In the genomic region with DNA sequence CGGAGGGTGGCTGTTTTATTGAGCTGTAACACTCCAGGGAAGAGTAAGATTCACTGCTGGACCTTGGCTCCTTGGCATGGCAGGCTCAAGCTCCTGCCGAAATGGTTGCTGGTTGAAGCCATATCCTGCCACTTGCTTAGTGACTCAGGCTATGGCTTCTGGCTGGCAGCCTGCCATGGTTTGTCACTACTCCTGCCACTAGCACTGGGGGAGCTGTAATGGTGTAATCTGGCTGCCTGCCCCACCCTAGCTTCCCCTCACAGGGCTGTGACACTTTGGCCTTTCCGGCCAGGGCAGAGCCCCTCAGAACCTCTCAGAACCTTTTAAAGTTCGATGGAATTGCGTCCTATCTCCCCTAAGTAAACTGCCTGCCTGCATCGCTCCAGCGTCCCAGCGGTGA, we compare ENCODE assay signal across 21 mouse cellular contexts.
DNase-seq lines count a peak whose midpoint lies in the region; ATAC-seq and TF ChIP-seq lines count a peak whose summit lies in the region.
"Had no signal": no experiment of that assay in that cellular context is flagged by ENCODE, and none has a peak within 500 bp of the region (broad histone marks: within the 10 kb centered on the region; RNA-seq: fewer than 3 reads in every experiment).

No protein-coding gene starts in this region.

- no peak overlapping the region for H3K27ac ChIP-seq in hindbrain, postnatal 0 days
- H3K27ac ChIP-seq in hindbrain, embryonic 10.5 days = no peak overlapping the region
- H3K27ac ChIP-seq in lung, embryonic 16.5 days (ENCODE audit: low read length) = no peak overlapping the region
- no peak overlapping the region for H3K27ac ChIP-seq in lung, postnatal 0 days (ENCODE audit: low read length)
- H3K27ac ChIP-seq in intestine, embryonic 15.5 days = no peak overlapping the region
- H3K27ac ChIP-seq: forebrain, embryonic 12.5 days; left cerebral cortex, adult 2 months; macrophage had no signal

- H3K4me3 ChIP-seq in hindbrain, postnatal 0 days (ENCODE audit: low read length) = no peak overlapping the region
- H3K4me3 ChIP-seq in hindbrain, embryonic 10.5 days = no peak overlapping the region
- no peak overlapping the region for H3K4me3 ChIP-seq in lung, embryonic 16.5 days (ENCODE audit: low read length)
- H3K4me3 ChIP-seq in lung, postnatal 0 days (ENCODE audit: low read depth, low read length) = no peak overlapping the region
- H3K4me3 ChIP-seq in intestine, embryonic 15.5 days (replicated peaks) = no peak overlapping the region
- H3K4me3 ChIP-seq: forebrain, embryonic 12.5 days; left cerebral cortex, adult 2 months; myocyte had no signal

- H3K9me3 ChIP-seq in hindbrain, postnatal 0 days (ENCODE audit: low read length) = no peaks in the 10 kb centered on the region
- H3K9me3 ChIP-seq in hindbrain, embryonic 10.5 days = no peaks in the 10 kb centered on the region
- H3K9me3 ChIP-seq in lung, embryonic 16.5 days (ENCODE audit: control insufficient read depth, low read length) = no peaks in the 10 kb centered on the region
- H3K9me3 ChIP-seq in lung, postnatal 0 days (ENCODE audit: low read length) = no peaks in the 10 kb centered on the region
- H3K9me3 ChIP-seq in intestine, embryonic 15.5 days = no peaks in the 10 kb centered on the region
- H3K9me3 ChIP-seq: forebrain, embryonic 12.5 days had no signal

- H3K9ac ChIP-seq in hindbrain, postnatal 0 days (replicated peaks; ENCODE audit: low read length) = no peak overlapping the region
- H3K9ac ChIP-seq in lung, embryonic 16.5 days (ENCODE audit: low read length) = no peak overlapping the region
- H3K9ac ChIP-seq in lung, postnatal 0 days (replicated peaks; ENCODE audit: low read depth) = no peak overlapping the region
- no peak overlapping the region for H3K9ac ChIP-seq in intestine, embryonic 15.5 days
- H3K9ac ChIP-seq: forebrain, embryonic 12.5 days; liver, postnatal 0 days had no signal

- TF ChIP-seq EP300 in lung, postnatal 0 days (IDR thresholded peaks at IDR 0.05) = no peak

- DNase-seq in cerebellum, postnatal 10 days = peak; percentile 40 to 52
- DNase-seq in cerebellum, adult 9-10 months = no peak
- DNase-seq in hindbrain, postnatal 0 days (ENCODE audit: low spot score) = peak; percentile 24
- DNase-seq in hindbrain, embryonic 10.5 days (ENCODE audit: low spot score) = no peak
- no peak for DNase-seq in lung, postnatal 0 days (ENCODE audit: low spot score)
- DNase-seq: gastrocnemius, postnatal 25 days; heart, postnatal 36 days; kidney, adult 2 months; liver; liver, postnatal 0 days; midbrain, embryonic 14.5 days; retina, postnatal 1 day; thymus, adult 2 months had no signal

- TF ChIP-seq CTCF in hindbrain, postnatal 0 days (IDR thresholded peaks at IDR 0.05; ENCODE audit: low read depth) = no peak
- TF ChIP-seq CTCF in lung, postnatal 0 days (IDR thresholded peaks at IDR 0.05) = no peak

- H3K36me3 ChIP-seq in hindbrain, postnatal 0 days (ENCODE audit: insufficient read depth, low read length) = no peaks in the 10 kb centered on the region
- no peaks in the 10 kb centered on the region for H3K36me3 ChIP-seq in hindbrain, embryonic 10.5 days
- H3K36me3 ChIP-seq in lung, embryonic 16.5 days (ENCODE audit: control insufficient read depth, insufficient read depth, low read length) = no peaks in the 10 kb centered on the region
- H3K36me3 ChIP-seq in lung, postnatal 0 days (ENCODE audit: insufficient read depth, low read length) = no peaks in the 10 kb centered on the region
- no peaks in the 10 kb centered on the region for H3K36me3 ChIP-seq in intestine, embryonic 15.5 days
- H3K36me3 ChIP-seq: forebrain, embryonic 12.5 days had no signal

- no peak overlapping the region for H3K4me2 ChIP-seq in hindbrain, postnatal 0 days (ENCODE audit: low read depth, low read length)
- H3K4me2 ChIP-seq in lung, embryonic 16.5 days (ENCODE audit: low read depth, low read length) = no peak overlapping the region
- no peak overlapping the region for H3K4me2 ChIP-seq in lung, postnatal 0 days (replicated peaks; ENCODE audit: low read depth, low read length)
- no peak overlapping the region for H3K4me2 ChIP-seq in intestine, embryonic 15.5 days (replicated peaks)
- H3K4me2 ChIP-seq: forebrain, embryonic 12.5 days; heart, embryonic 11.5 days had no signal

- ATAC-seq in hindbrain, postnatal 0 days = no peak
- peak; percentile 5; the same call in 1 of the 2 replicates for ATAC-seq in lung, embryonic 16.5 days (ENCODE audit: low read depth)
- ATAC-seq in lung, postnatal 0 days = no peak
- peak; percentile 65 for ATAC-seq in granulocyte monocyte progenitor cell, adult 5-6 weeks (replicated peaks; ENCODE audit: poor library complexity, severe bottlenecking)
- no peak for ATAC-seq in intestine, embryonic 15.5 days
- ATAC-seq: liver, postnatal 0 days had no signal

- 78% methylated on average over 8 of the region's 8 CpGs for WGBS in hindbrain, postnatal 0 days
- WGBS in hindbrain, embryonic 10.5 days = 84% methylated on average over 8 of the region's 8 CpGs
- 68% methylated on average over 8 of the region's 8 CpGs for WGBS in lung, embryonic 16.5 days
- WGBS in lung, postnatal 0 days = 69% methylated on average over 8 of the region's 8 CpGs
- 72% methylated on average over 8 of the region's 8 CpGs for WGBS in intestine, embryonic 15.5 days

- no peaks in the 10 kb centered on the region for H3K4me1 ChIP-seq in hindbrain, postnatal 0 days (ENCODE audit: insufficient read depth, low read length)
- H3K4me1 ChIP-seq in hindbrain, embryonic 10.5 days (replicated peaks) = no peaks in the 10 kb centered on the region
- no peaks in the 10 kb centered on the region for H3K4me1 ChIP-seq in lung, embryonic 16.5 days (replicated peaks; ENCODE audit: control insufficient read depth, insufficient read depth, low read length)
- H3K4me1 ChIP-seq in lung, postnatal 0 days (ENCODE audit: insufficient read depth, low read depth, low read length) = no peaks in the 10 kb centered on the region
- H3K4me1 ChIP-seq in intestine, embryonic 15.5 days (replicated peaks) = no peaks in the 10 kb centered on the region
- H3K4me1 ChIP-seq: forebrain, embryonic 12.5 days had no signal

- H3K27me3 ChIP-seq in hindbrain, postnatal 0 days (ENCODE audit: insufficient read depth, low read length) = no peaks in the 10 kb centered on the region
- H3K27me3 ChIP-seq in hindbrain, embryonic 10.5 days (ENCODE audit: insufficient read depth, poor library complexity, severe bottlenecking) = no peaks in the 10 kb centered on the region
- H3K27me3 ChIP-seq in lung, embryonic 16.5 days (ENCODE audit: control insufficient read depth, insufficient read depth, low read depth, low read length) = no peaks in the 10 kb centered on the region
- no peaks in the 10 kb centered on the region for H3K27me3 ChIP-seq in lung, postnatal 0 days (replicated peaks; ENCODE audit: insufficient read depth, low read length)
- no peaks in the 10 kb centered on the region for H3K27me3 ChIP-seq in intestine, embryonic 15.5 days (replicated peaks)
- H3K27me3 ChIP-seq: forebrain, embryonic 12.5 days had no signal

Comparison
In these comparisons a context has a peak if more than half of its experiments do, and no peak if none do; other contexts are left out.
1. DNase-seq: peak in cerebellum, postnatal 10 days (2 of 2) and hindbrain, postnatal 0 days (single experiment); none in cerebellum, adult 9-10 months (single experiment), hindbrain, embryonic 10.5 days (single experiment) and lung, postnatal 0 days (single experiment).
2. ATAC-seq: peak in lung, embryonic 16.5 days (single experiment) and granulocyte monocyte progenitor cell, adult 5-6 weeks (single experiment); none in hindbrain, postnatal 0 days (single experiment), lung, postnatal 0 days (single experiment) and intestine, embryonic 15.5 days (single experiment).